Mouse (Mus musculus) ES-E14 (cell line): ENCODE results near the gene Polr1b. TPM values are rescaled to one million over a fixed set of nuclear protein-coding genes. Genes with fewer than 3 reads are reported as not detected.
A peak's percentile ranks its signal among the peaks of the same experiment; 100 is the strongest.

Source experiments
- DNase-seq: peaks from one replicate; pipeline ENCODE4 v3.0.0-alpha.2; 2013; ENCODE audit warnings: low read depth, low spot score
- H3K27ac ChIP-seq: 2 replicates; pipeline ENCODE4 v1.5.1; 2012; ENCODE audit warnings: low read depth, mild to moderate bottlenecking, low read length, moderate library complexity, mixed read lengths; ENCODE audit not compliant: poor library complexity, insufficient read depth, severe bottlenecking
- H3K36me3 ChIP-seq: 2 replicates; pipeline ENCODE4 v1.6.1; 2012; ENCODE audit warnings: mild to moderate bottlenecking, low read length, moderate library complexity, mixed read lengths; ENCODE audit not compliant: control insufficient read depth, poor library complexity, insufficient read depth, severe bottlenecking
- H3K4me1 ChIP-seq, 2 experiments: fragments of 150-350 bp in 1 of 2; sonication (generic) in 1 of 2; 2 replicates each; pipeline ENCODE4 v1.6.1; 2012; ENCODE audit warnings: low read length in 2 of 2, mild to moderate bottlenecking in 1 of 2, mixed read lengths in 1 of 2; ENCODE audit not compliant: control insufficient read depth in 2 of 2, insufficient read depth in 2 of 2, poor library complexity in 1 of 2
- H3K4me3 ChIP-seq, 2 experiments: fragments of 150-350 bp in 1 of 2; sonication (generic) in 1 of 2; 2 replicates each; pipeline ENCODE4 v1.5.1; 2012; ENCODE audit warnings: low read length in 2 of 2, low read depth in 1 of 2, mild to moderate bottlenecking in 1 of 2, mixed read lengths in 1 of 2; ENCODE audit not compliant: insufficient read depth in 1 of 2, poor library complexity in 1 of 2, severe bottlenecking in 1 of 2
- H3K9ac ChIP-seq: 2 replicates; pipeline ENCODE4 v1.6.1; 2012; ENCODE audit warnings: low read depth, mild to moderate bottlenecking, low read length, mixed read lengths; ENCODE audit not compliant: poor library complexity, insufficient read depth, severe bottlenecking
- H3K9me3 ChIP-seq: fragments of 150-350 bp; sonication (generic); 2 replicates; pipeline ENCODE4 v1.6.1; 2012; ENCODE audit warnings: low read depth, mild to moderate bottlenecking, low read length; ENCODE audit not compliant: control insufficient read depth, insufficient read depth
- CHD2 ChIP-seq: IDR thresholded peaks from 2 replicates; pipeline ENCODE4 v1.6.1; 2014; ENCODE audit warnings: mild to moderate bottlenecking, low read depth, low read length, inconsistent platforms
- HCFC1 ChIP-seq: IDR thresholded peaks from 2 replicates; pipeline ENCODE4 v1.6.1; 2012; ENCODE audit warnings: low read length, inconsistent platforms, borderline replicate concordance; ENCODE audit not compliant: insufficient read depth
- MAFK ChIP-seq: IDR thresholded peaks from 2 replicates; pipeline ENCODE4 v1.6.1; 2014; ENCODE audit warnings: mild to moderate bottlenecking, low read depth, low read length, inconsistent platforms; ENCODE audit not compliant: insufficient read depth
- ZC3H11A ChIP-seq: IDR thresholded peaks from 2 replicates; pipeline ENCODE4 v1.6.1; 2012; ENCODE audit warnings: low read depth, mild to moderate bottlenecking, inconsistent platforms, low read length, borderline replicate concordance
- ZNF384 ChIP-seq: IDR thresholded peaks from 2 replicates; pipeline ENCODE4 v1.6.1; 2012; ENCODE audit warnings: low read depth, low read length, inconsistent platforms
- in situ Hi-C, 2 experiments: fragments of 600-800 bp; cut with MboI; formaldehyde crosslinking; loops; one replicate each; pipeline ENCODE4 v1.15.1; 2025; ENCODE audit warnings: low sequenced_read_pairs in 2 of 2, inconsistent platforms in 1 of 2; ENCODE audit not compliant: unreplicated experiment in 2 of 2
- total RNA-seq: library from RNA; depleted of rRNA; stranded (reverse); fragments of 300-350 nt; gene quantifications from 2 replicates; pipeline ENCODE4 v1.2.3, GENCODE M21; 2012

The Polr1b gene
- total RNA-seq, 1 experiment: 100 TPM

DNA sequence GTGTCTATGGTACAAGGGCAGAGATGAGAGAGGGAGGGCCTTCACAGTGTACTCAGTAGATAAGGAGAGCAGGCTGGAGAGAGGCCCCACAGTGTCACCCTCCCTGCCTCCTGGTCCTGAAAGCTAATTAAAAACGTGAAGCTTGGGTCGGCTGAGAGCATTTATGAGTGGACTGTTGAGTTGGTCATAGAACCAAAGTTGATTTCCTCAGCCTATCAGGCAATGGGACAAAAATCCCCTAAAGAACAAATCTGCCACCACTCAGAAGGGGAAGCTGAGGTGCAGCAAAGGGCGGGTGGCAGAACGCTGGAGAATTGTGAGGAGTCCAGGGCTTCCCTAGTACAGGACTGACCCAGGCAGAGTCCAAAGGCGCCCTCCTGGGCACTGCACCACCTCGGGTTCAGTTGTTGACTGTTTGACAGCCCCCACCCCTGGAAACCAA lies 42.9 kb upstream of the Polr1b start:
- DNase-seq: no peak
- H3K9me3 ChIP-seq: no peaks in the 10 kb centered on the region
- no peak for TF ChIP-seq HCFC1
- no peak for TF ChIP-seq CHD2
- TF ChIP-seq ZNF384: no peak
- TF ChIP-seq MAFK: no peak
- no peak for TF ChIP-seq ZC3H11A
- no peaks in the 10 kb centered on the region for H3K36me3 ChIP-seq
- in situ Hi-C loops: no loop called here
- H3K4me3 ChIP-seq: no peak overlapping the region
- no peak overlapping the region for H3K27ac ChIP-seq
- H3K9ac ChIP-seq: no peak overlapping the region
- H3K4me1 ChIP-seq: peaks cover 3 to 9% of the 10 kb centered on the region in 2 experiments

DNA sequence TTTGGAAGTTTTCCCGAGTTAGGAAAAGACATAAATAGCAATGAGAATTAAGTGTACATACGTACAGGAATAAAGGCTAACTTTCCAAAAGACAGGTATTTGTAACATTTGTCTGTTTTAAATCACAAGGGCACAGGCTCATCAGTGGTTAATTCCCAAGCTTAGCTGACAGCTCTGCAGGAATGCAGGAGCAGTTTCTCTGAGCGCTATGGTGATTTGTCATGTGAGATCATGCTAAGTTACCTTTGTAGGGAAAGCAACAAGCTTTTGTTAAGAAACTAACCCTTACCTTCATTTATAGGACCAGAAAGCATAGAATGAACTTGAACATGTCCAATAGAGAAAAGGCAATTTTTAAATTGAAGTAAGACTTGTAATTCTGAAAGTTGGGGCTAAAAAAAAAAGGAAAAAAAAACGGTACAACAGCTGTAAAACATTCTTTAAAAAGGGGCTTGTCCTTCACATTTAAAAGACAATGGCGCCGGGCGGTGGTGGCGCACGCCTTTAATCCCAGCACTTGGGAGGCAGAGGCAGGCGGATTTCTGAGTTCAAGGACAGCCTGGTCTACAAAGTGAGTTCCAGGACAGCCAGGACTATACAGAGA lies 39.2 kb upstream of the Polr1b start:
- no peak for TF ChIP-seq HCFC1
- TF ChIP-seq CHD2: 0 out of 2 replicates have a peak, but pooled peaks have one; percentile 22
- TF ChIP-seq MAFK: no peak
- TF ChIP-seq ZNF384: peak; percentile 83
- no peak for TF ChIP-seq ZC3H11A
- Histone ChIP-seq H3K9me3 (no peaks in the 10 kb centered on the region), H3K4me1 (peaks cover 3 to 12% of the 10 kb centered on the region in 2 experiments), H3K27ac (no peak overlapping the region; the same call in 1 of the 2 replicates), H3K9ac (no peak overlapping the region), H3K4me3 (no peak overlapping the region), H3K36me3 (no peaks in the 10 kb centered on the region)
- peak; percentile 56 for DNase-seq
- in situ Hi-C loops: no loop called here

GRCm38 (mm10) chr2:129065437-129066282 lies 35.1 kb upstream of the Polr1b start, which contains the start of gene Ttl:
Gene Ttl (plus strand): TSS chr2:129065942.
- peak within 1 kb of the TSS; percentile 89 for H3K9ac ChIP-seq
- H3K4me3 ChIP-seq: peak within 1 kb of the TSS; percentile 86 to 97
- H3K4me1 ChIP-seq: peaks cover 3 to 7% of the 10 kb centered on the region in 2 experiments; a peak in 3 of 4 replicates
- H3K36me3 ChIP-seq: no peaks in the 10 kb centered on the region
- in situ Hi-C loops: no loop called here
- no peak for TF ChIP-seq ZNF384
- no peak for TF ChIP-seq HCFC1
- no peak for TF ChIP-seq MAFK
- DNase-seq: peak; percentile 59
- H3K9me3 ChIP-seq: no peaks in the 10 kb centered on the region
- H3K27ac ChIP-seq: no peak within 1 kb of the TSS; the same call in 1 of the 2 replicates

DNA sequence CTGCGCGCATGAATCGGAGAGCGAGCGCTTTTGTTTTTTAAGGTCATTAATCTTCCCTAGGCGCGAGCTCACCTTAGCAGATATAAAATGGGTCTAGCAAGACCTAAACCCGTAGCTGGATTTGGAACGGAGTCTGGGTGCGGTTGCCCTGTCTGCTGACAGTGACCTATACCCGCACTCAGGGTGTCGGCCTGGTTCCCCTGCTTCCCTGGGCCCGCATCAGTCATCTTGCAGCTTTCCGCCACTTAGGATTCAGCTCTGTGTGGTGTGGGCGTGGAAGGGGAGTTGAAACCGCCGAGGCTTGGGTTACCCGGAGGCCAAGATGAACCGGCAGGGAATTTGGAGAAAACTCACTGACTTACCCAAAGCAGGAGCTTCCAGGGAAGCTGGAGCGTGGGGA lies 34.5 kb upstream of the Polr1b start:
- Histone ChIP-seq H3K9me3 (no peaks in the 10 kb centered on the region), H3K4me3 (peak overlapping the region; percentile 86 to 97), H3K27ac (no peak overlapping the region; the same call in 1 of the 2 replicates), H3K4me1 (peaks cover 2 to 7% of the 10 kb centered on the region in 2 experiments; a peak in 3 of 4 replicates), H3K9ac (peak overlapping the region; percentile 89), H3K36me3 (no peaks in the 10 kb centered on the region)
- no peak for TF ChIP-seq MAFK
- TF ChIP-seq CHD2: no peak
- no peak for TF ChIP-seq HCFC1
- no peak for TF ChIP-seq ZNF384
- no peak for TF ChIP-seq ZC3H11A
- in situ Hi-C loops: no loop called here
- peak; percentile 53 for DNase-seq
